Mouse (Mus musculus) forebrain, postnatal 0 days (tissue): ENCODE measurements around the gene Hnrnpd. TPM values are rescaled to one million over a fixed set of nuclear protein-coding genes. Genes with fewer than 3 reads are reported as not detected.

ENCODE experiments used
- ATAC-seq: fragments of 200-750 bp; cut with Nextera tagmentation; 2 replicates; pipeline ENCODE4 v1.8.0; 2017; ENCODE audit warnings: mild to moderate bottlenecking, moderate library complexity
- DNase-seq: peaks from one replicate; pipeline ENCODE4 v3.0.0-alpha.2; 2015
- H3K27ac ChIP-seq: fragments of 300-500 bp; sonication (generic); 2 replicates; pipeline ENCODE4 v1.5.1; 2014; ENCODE audit warnings: low read depth, mild to moderate bottlenecking, antibody characterized with exemption, low read length, moderate library complexity, mixed read lengths
- H3K27me3 ChIP-seq: fragments of 300-500 bp; sonication (generic); 2 replicates; pipeline ENCODE4 v1.6.1; 2014; ENCODE audit warnings: mild to moderate bottlenecking, low read length, mixed read lengths; ENCODE audit not compliant: insufficient read depth
- H3K36me3 ChIP-seq: fragments of 300-500 bp; sonication (generic); 2 replicates; pipeline ENCODE4 v1.6.1; 2014; ENCODE audit warnings: mild to moderate bottlenecking, moderate library complexity; ENCODE audit not compliant: insufficient read depth
- H3K4me1 ChIP-seq: fragments of 300-500 bp; sonication (generic); 2 replicates; pipeline ENCODE4 v1.6.1; 2014; ENCODE audit warnings: antibody characterized with exemption; ENCODE audit not compliant: insufficient read depth
- H3K4me2 ChIP-seq: fragments of 300-500 bp; sonication (generic); 2 replicates; pipeline ENCODE4 v1.6.1; 2014; ENCODE audit warnings: low read depth, mild to moderate bottlenecking, moderate library complexity
- H3K4me3 ChIP-seq: fragments of 300-500 bp; sonication (generic); 2 replicates; pipeline ENCODE4 v1.5.1; 2014; ENCODE audit warnings: low read depth, low read length, mixed read lengths
- H3K9ac ChIP-seq: fragments of 300-500 bp; sonication (generic); 2 replicates; pipeline ENCODE4 v1.6.1; 2014; ENCODE audit warnings: mild to moderate bottlenecking
- H3K9me3 ChIP-seq: fragments of 300-500 bp; sonication (generic); 2 replicates; pipeline ENCODE4 v1.6.1; 2016; ENCODE audit warnings: low read length
- CTCF ChIP-seq: sonication (generic); IDR thresholded peaks from 2 replicates; pipeline ENCODE4 v1.5.1; 2016; ENCODE audit warnings: antibody characterized with exemption, control low read depth, low read depth
- WGBS: fragments of 180-500 bp; shearing (Covaris S2); extraction: QIAGEN DNeasy Blood & Tissue Kit; methylation state at CpG from one replicate; pipeline ENCODE4 v1.1.7; 2014; 5-methylcytosine and 5-hydroxymethylcytosine counted together
- polyA plus RNA-seq: library from polyadenylated mRNA; unstranded; fragments of >200 nt; fragmentation: Nextera tagmentation; extraction: Ambion mirVana; gene quantifications from 2 replicates; pipeline ENCODE4 v1.2.1, GENCODE M21; 2015
- total RNA-seq: library from RNA; depleted of rRNA; stranded (reverse); fragments of >200 nt; gene quantifications from 2 replicates; pipeline ENCODE4 v1.2.3, GENCODE M21; 2014; rRNA removed

The Hnrnpd gene
- total and polyA plus RNA-seq, 2 experiments from 2014 or later: 45.7 to 120 TPM

- no peaks in the 10 kb centered on the region for H3K9me3 ChIP-seq
- H3K4me2 ChIP-seq: no peak overlapping the region
- H3K27ac ChIP-seq: no peak overlapping the region
- no peak for DNase-seq
- no peak for TF ChIP-seq CTCF
- H3K36me3 ChIP-seq: no peaks in the 10 kb centered on the region
- no peaks in the 10 kb centered on the region for H3K27me3 ChIP-seq
- no peak overlapping the region for H3K4me3 ChIP-seq
- peak; percentile 50; the same call in 1 of the 2 replicates for ATAC-seq
- H3K4me1 ChIP-seq: 0 out of 2 replicates have a peak, but pooled peaks cover 5% of the 10 kb centered on the region
- H3K9ac ChIP-seq: no peak overlapping the region
- 76% methylated on average over 3 of the region's 3 CpGs for WGBS
Observed at GRCm38 (mm10) chr5:99939440-99939839, 39.3 kb downstream of the Hnrnpd start.

GRCm38 (mm10) chr5:99931910-99932309 is 46.8 kb downstream of the Hnrnpd start:
- H3K4me2 ChIP-seq: no peak overlapping the region
- no peak for TF ChIP-seq CTCF
- no peaks in the 10 kb centered on the region for H3K9me3 ChIP-seq
- H3K36me3 ChIP-seq: no peaks in the 10 kb centered on the region
- ATAC-seq (no peak), DNase-seq (no peak)
- no peaks in the 10 kb centered on the region for H3K4me1 ChIP-seq
- WGBS: 91% methylated on average over 6 of the region's 6 CpGs
- H3K27me3 ChIP-seq: no peaks in the 10 kb centered on the region
- H3K9ac ChIP-seq: no peak overlapping the region
- no peak overlapping the region for H3K4me3 ChIP-seq
- no peak overlapping the region for H3K27ac ChIP-seq

GRCm38 (mm10) chr5:99927951-99928350 is 50.8 kb downstream of the Hnrnpd start:
- TF ChIP-seq CTCF: peak; percentile 59
- 52% methylated on average over 4 of the region's 4 CpGs for WGBS
- DNase-seq: peak; percentile 26

GRCm38 (mm10) chr5:99922033-99922432 is 56.7 kb downstream of the Hnrnpd start:
- Histone ChIP-seq H3K9me3 (no peaks in the 10 kb centered on the region), H3K36me3 (no peaks in the 10 kb centered on the region), H3K27ac (no peak overlapping the region), H3K4me3 (no peak overlapping the region), H3K4me2 (no peak overlapping the region), H3K27me3 (no peaks in the 10 kb centered on the region), H3K4me1 (no peaks in the 10 kb centered on the region), H3K9ac (no peak overlapping the region)
- DNase-seq (no peak), ATAC-seq (no peak)
- no peak for TF ChIP-seq CTCF
- WGBS: 70% methylated on average over 8 of the region's 8 CpGs

More at GRCm38 (mm10) chr5:99927951-99928350, 50.8 kb downstream of the Hnrnpd start:
- ATAC-seq: no peak
- H3K9ac ChIP-seq: no peak overlapping the region
- no peaks in the 10 kb centered on the region for H3K4me1 ChIP-seq
- H3K4me3 ChIP-seq: no peak overlapping the region
- no peaks in the 10 kb centered on the region for H3K27me3 ChIP-seq
- H3K4me2 ChIP-seq: no peak overlapping the region
- H3K27ac ChIP-seq: no peak overlapping the region
- no peaks in the 10 kb centered on the region for H3K9me3 ChIP-seq
- no peaks in the 10 kb centered on the region for H3K36me3 ChIP-seq

GRCm38 (mm10) chr5:99915494-99915893 is 63.2 kb downstream of the Hnrnpd start:
- H3K27ac ChIP-seq: no peak overlapping the region
- ATAC-seq (no peak), DNase-seq (no peak)
- no peak for TF ChIP-seq CTCF
- WGBS: 57% methylated on average over 7 of the region's 7 CpGs
- no peaks in the 10 kb centered on the region for H3K9me3 ChIP-seq
- no peak overlapping the region for H3K4me3 ChIP-seq
- no peak overlapping the region for H3K4me2 ChIP-seq
- H3K4me1 ChIP-seq: no peaks in the 10 kb centered on the region
- H3K9ac ChIP-seq: no peak overlapping the region
- no peaks in the 10 kb centered on the region for H3K27me3 ChIP-seq
- no peaks in the 10 kb centered on the region for H3K36me3 ChIP-seq

GRCm38 (mm10) chr5:99906181-99906956 is 72.4 kb downstream of the Hnrnpd start, which contains the start of gene Vamp9:
Gene Vamp9 (plus strand): TSS chr5:99906254.
- Histone ChIP-seq H3K36me3 (no peaks in the 10 kb centered on the region), H3K9me3 (no peaks in the 10 kb centered on the region), H3K4me1 (0 out of 2 replicates have a peak, but pooled peaks cover 4% of the 10 kb centered on the region), H3K27me3 (no peaks in the 10 kb centered on the region), H3K9ac (peak within 1 kb of the TSS; percentile 66), H3K4me3 (peak within 1 kb of the TSS; percentile 51), H3K27ac (peak within 1 kb of the TSS; percentile 80), H3K4me2 (peak within 1 kb of the TSS; percentile 60)
- peak; percentile 69 for TF ChIP-seq CTCF
- peak; percentile 96 for DNase-seq
- ATAC-seq: peak; percentile 99
- 12% methylated on average over 49 of the region's 49 CpGs for WGBS

Other genes starting within 250 kb of the Hnrnpd start
- 43.6 and 49.6 TPM in 2 replicates for gene Rasgef1b, start 249.9 kb downstream of the Hnrnpd start, total RNA-seq
- gene Rasgef1b, start 249.9 kb downstream of the Hnrnpd start, polyA plus RNA-seq: 32.3 and 51.0 TPM in 2 replicates
- 0.52 and 1.5 TPM in 2 replicates for gene Vamp9, start 72.7 kb downstream of the Hnrnpd start, total RNA-seq
- gene Vamp9, start 72.7 kb downstream of the Hnrnpd start, polyA plus RNA-seq: 0.73 and 1.2 TPM in 2 replicates
- 5.0 and 9.0 TPM in 2 replicates for gene 4930524J08Rik, start 123 bp upstream of the Hnrnpd start, total RNA-seq
- 3.1 and 3.3 TPM in 2 replicates for gene 4930524J08Rik, start 123 bp upstream of the Hnrnpd start, polyA plus RNA-seq
- gene Hnrnpdl, start 60.7 kb upstream of the Hnrnpd start, total RNA-seq: 176 and 207 TPM in 2 replicates
- 236 and 246 TPM in 2 replicates for gene Hnrnpdl, start 60.7 kb upstream of the Hnrnpd start, polyA plus RNA-seq
- 66.5 and 67.6 TPM in 2 replicates for gene Enoph1, start 61.0 kb upstream of the Hnrnpd start, total RNA-seq
- 49.7 and 58.6 TPM in 2 replicates for gene Enoph1, start 61.0 kb upstream of the Hnrnpd start, polyA plus RNA-seq
- gene Tmem150c, start 180.9 kb upstream of the Hnrnpd start, total RNA-seq: 76.1 and 86.1 TPM in 2 replicates
- 44.0 and 60.6 TPM in 2 replicates for gene Tmem150c, start 180.9 kb upstream of the Hnrnpd start, polyA plus RNA-seq